Mouse (Mus musculus): Measurements from ENCODE around the gene Klc1. TPM values are rescaled to one million over a fixed set of nuclear protein-coding genes. Genes with fewer than 3 reads are reported as not detected.

Klc1 gene
- total and polyA plus RNA-seq, 2 experiments from 2014 or later, result 596 to 640 TPM

- DNase-seq, result no peak
- H3K9me3 ChIP-seq (ENCODE audit: low read length), result no peaks in the 10 kb centered on the region
- WGBS, result 84% methylated on average over 5 of the region's 5 CpGs
- H3K9ac ChIP-seq, result no peak overlapping the region
- peaks cover 94% of the 10 kb centered on the region for H3K36me3 ChIP-seq (ENCODE audit: insufficient read depth)
- H3K27me3 ChIP-seq (ENCODE audit: insufficient read depth, low read length), result no peaks in the 10 kb centered on the region
- no peak for ATAC-seq
- H3K27ac ChIP-seq (ENCODE audit: low read depth, low read length), result no peak overlapping the region
- no peak overlapping the region for H3K4me3 ChIP-seq (ENCODE audit: low read depth, low read length)
- no peaks in the 10 kb centered on the region for H3K4me1 ChIP-seq (ENCODE audit: insufficient read depth)
- no peak overlapping the region for H3K4me2 ChIP-seq (ENCODE audit: low read depth)
- TF ChIP-seq CTCF (IDR thresholded peaks at IDR 0.05; ENCODE audit: low read depth), result no peak
Observed at GRCm38 (mm10) chr12:111832643-111833042, 74.0 kb downstream of the Klc1 start.

DNA sequence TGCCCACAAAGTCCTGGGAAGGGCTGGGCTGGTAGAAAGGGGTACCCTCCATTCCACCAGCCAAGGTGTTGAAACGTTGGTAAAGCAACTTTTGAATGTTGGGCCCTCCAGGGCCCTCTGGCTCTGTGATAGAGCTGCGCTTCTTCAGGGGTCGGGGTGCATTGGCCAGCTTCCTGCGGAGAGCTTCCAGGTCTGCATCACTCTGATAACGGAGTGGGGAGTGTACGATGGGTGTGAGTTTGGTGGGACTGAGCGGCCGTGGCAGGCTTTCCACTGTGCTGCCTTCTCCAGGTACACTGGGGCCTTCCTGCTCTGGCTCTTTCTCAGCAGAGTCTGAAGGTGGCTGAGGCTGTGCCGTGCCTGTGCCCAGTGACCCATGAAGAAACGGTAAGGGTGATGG, 74.8 kb downstream of the Klc1 start:
- ATAC-seq (no peak), DNase-seq (no peak)
- H3K4me2 ChIP-seq (ENCODE audit: low read depth), result no peak overlapping the region
- no peak for TF ChIP-seq CTCF (IDR thresholded peaks at IDR 0.05; ENCODE audit: low read depth)
- H3K9ac ChIP-seq, result no peak overlapping the region
- no peaks in the 10 kb centered on the region for H3K9me3 ChIP-seq (ENCODE audit: low read length)
- H3K36me3 ChIP-seq (ENCODE audit: insufficient read depth), result peaks cover 94% of the 10 kb centered on the region
- no peak overlapping the region for H3K27ac ChIP-seq (ENCODE audit: low read depth, low read length)
- no peak overlapping the region for H3K4me3 ChIP-seq (ENCODE audit: low read depth, low read length)
- H3K27me3 ChIP-seq (ENCODE audit: insufficient read depth, low read length), result no peaks in the 10 kb centered on the region
- H3K4me1 ChIP-seq (ENCODE audit: insufficient read depth), result no peaks in the 10 kb centered on the region
- 87% methylated on average over 10 of the region's 10 CpGs for WGBS

DNA sequence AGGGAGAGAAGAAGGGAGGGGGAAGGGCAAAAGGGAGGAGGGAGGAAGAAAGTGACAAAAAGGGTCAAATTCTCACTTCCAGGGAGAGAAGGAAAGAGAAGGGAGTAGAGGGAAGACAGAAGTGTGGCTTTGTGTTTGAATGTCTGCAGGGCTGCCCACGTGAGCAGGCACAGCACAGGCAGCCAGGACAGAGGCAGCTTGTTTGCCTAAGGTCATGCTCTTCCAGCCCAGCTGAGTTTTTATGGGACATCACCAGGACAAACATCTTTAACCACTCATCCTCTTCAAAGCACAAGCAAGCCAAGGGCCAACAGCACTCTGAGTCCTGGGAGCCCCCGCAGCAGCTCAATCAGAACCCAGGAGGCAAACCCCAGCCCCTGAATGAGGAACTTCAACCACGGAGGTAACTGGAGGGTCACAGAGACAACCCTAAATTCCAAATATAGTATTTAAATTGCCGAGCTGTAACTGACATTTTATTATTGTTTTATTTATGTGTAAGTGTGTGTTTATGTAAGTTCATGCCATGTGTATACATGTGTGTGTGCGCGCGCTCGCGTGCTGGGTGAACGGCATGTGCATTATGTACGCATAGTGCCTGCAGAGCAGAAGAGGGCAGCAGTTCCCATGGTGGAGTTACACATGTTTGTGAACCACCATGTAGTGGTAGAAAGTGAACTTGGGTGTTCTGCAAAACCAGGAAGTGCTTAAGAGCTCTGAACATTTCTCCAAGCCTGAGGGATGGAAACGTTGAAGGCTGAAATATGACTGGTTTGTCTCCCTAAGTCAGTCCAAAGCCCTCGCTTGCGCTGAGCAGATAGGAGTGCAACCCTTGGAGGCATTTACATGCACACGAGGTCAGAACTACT, 84.2 kb downstream of the Klc1 start:
- H3K36me3 ChIP-seq (ENCODE audit: insufficient read depth), result peaks cover 38% of the 10 kb centered on the region
- ATAC-seq, result no peak
- H3K27ac ChIP-seq (ENCODE audit: low read depth, low read length), result no peak overlapping the region
- no peaks in the 10 kb centered on the region for H3K9me3 ChIP-seq (ENCODE audit: low read length)
- H3K27me3 ChIP-seq (ENCODE audit: insufficient read depth, low read length), result no peaks in the 10 kb centered on the region
- no peak overlapping the region for H3K4me3 ChIP-seq (ENCODE audit: low read depth, low read length)
- TF ChIP-seq CTCF (IDR thresholded peaks at IDR 0.05; ENCODE audit: low read depth), result no peak
- no peak for DNase-seq
- H3K4me2 ChIP-seq (ENCODE audit: low read depth), result no peak overlapping the region
- no peak overlapping the region for H3K9ac ChIP-seq
- no peaks in the 10 kb centered on the region for H3K4me1 ChIP-seq (ENCODE audit: insufficient read depth)
- WGBS, result 91% methylated on average over 15 of the region's 15 CpGs

DNA sequence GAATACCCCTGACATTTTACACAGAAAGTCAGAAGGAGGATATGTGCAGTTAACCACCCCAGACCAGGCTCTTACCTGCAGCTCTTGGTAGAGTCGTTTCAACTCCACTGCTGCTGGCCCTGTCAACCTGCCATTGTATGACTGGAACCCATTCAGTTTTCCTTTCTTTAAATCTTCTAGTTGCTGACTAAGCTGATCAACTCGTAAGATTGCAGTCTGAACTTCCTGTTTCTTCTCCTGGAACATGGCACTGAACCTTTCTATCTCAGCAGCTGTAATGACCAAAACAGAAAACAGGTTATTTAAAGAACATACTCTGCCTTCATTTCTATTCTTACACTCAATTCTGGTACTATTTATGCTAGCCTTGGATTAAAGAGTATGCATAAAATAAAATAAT, 84.8 kb downstream of the Klc1 start:
- Histone ChIP-seq H3K27ac (ENCODE audit: low read depth, low read length) (no peak overlapping the region), H3K4me1 (ENCODE audit: insufficient read depth) (no peaks in the 10 kb centered on the region), H3K9me3 (ENCODE audit: low read length) (no peaks in the 10 kb centered on the region), H3K36me3 (ENCODE audit: insufficient read depth) (peaks cover 31% of the 10 kb centered on the region), H3K9ac (no peak overlapping the region), H3K27me3 (ENCODE audit: insufficient read depth, low read length) (no peaks in the 10 kb centered on the region), H3K4me3 (ENCODE audit: low read depth, low read length) (no peak overlapping the region), H3K4me2 (ENCODE audit: low read depth) (no peak overlapping the region)
- TF ChIP-seq CTCF (IDR thresholded peaks at IDR 0.05; ENCODE audit: low read depth), result no peak
- no peak for ATAC-seq
- no peak for DNase-seq
- WGBS, result 56% methylated on average over 2 of the region's 2 CpGs

DNA sequence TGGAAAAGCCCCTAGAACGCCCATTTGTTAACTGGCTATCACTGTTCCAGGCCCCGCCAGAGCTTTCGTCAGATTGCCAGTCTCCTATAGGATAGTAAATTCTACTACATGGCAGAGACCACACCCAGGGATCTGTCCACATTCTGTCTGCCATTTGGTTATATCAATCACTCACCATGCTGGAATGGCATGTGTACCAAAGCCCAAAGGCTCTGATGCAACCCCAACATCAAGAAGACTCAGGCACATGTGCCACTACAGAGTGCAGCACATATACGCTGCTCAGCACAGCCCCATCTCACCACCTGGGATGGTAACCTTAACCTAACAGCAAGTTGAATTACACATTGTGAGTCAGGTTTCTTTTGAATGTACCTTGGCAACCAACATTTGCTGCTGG, 87.3 kb downstream of the Klc1 start:
- WGBS, result 90% methylated on average over 4 of the region's 4 CpGs

GRCm38 (mm10) chr12:111846815-111847214, 88.2 kb downstream of the Klc1 start:
- no peak for ATAC-seq
- no peak for DNase-seq
- peaks cover 14% of the 10 kb centered on the region; the same call in 1 of the 2 replicates for H3K36me3 ChIP-seq (ENCODE audit: insufficient read depth)
- H3K27ac ChIP-seq (ENCODE audit: low read depth, low read length), result no peak overlapping the region
- H3K9me3 ChIP-seq (ENCODE audit: low read length), result no peaks in the 10 kb centered on the region
- H3K4me3 ChIP-seq (ENCODE audit: low read depth, low read length), result no peak overlapping the region
- no peak overlapping the region for H3K9ac ChIP-seq
- no peak for TF ChIP-seq CTCF (IDR thresholded peaks at IDR 0.05; ENCODE audit: low read depth)
- H3K27me3 ChIP-seq (ENCODE audit: insufficient read depth, low read length), result no peaks in the 10 kb centered on the region
- 87% methylated on average over 10 of the region's 10 CpGs for WGBS
- no peaks in the 10 kb centered on the region for H3K4me1 ChIP-seq (ENCODE audit: insufficient read depth)
- H3K4me2 ChIP-seq (ENCODE audit: low read depth), result no peak overlapping the region

More for the DNA sequence above, 87.3 kb downstream of the Klc1 start:
- H3K4me1 ChIP-seq (ENCODE audit: insufficient read depth), result no peaks in the 10 kb centered on the region
- H3K27me3 ChIP-seq (ENCODE audit: insufficient read depth, low read length), result no peaks in the 10 kb centered on the region
- H3K4me3 ChIP-seq (ENCODE audit: low read depth, low read length), result no peak overlapping the region
- no peak for DNase-seq
- peaks cover 16% of the 10 kb centered on the region for H3K36me3 ChIP-seq (ENCODE audit: insufficient read depth)
- no peak overlapping the region for H3K27ac ChIP-seq (ENCODE audit: low read depth, low read length)
- H3K9ac ChIP-seq, result no peak overlapping the region
- no peaks in the 10 kb centered on the region for H3K9me3 ChIP-seq (ENCODE audit: low read length)
- no peak overlapping the region for H3K4me2 ChIP-seq (ENCODE audit: low read depth)
- no peak for TF ChIP-seq CTCF (IDR thresholded peaks at IDR 0.05; ENCODE audit: low read depth)
- ATAC-seq, result no peak

GRCm38 (mm10) chr12:111848300-111848798, 89.7 kb downstream of the Klc1 start:
- ATAC-seq (no peak), DNase-seq (no peak)
- H3K4me1 ChIP-seq (ENCODE audit: insufficient read depth), result no peaks in the 10 kb centered on the region
- H3K27ac ChIP-seq (ENCODE audit: low read depth, low read length), result no peak overlapping the region
- 88% methylated on average over 9 of the region's 9 CpGs for WGBS
- no peak overlapping the region for H3K4me2 ChIP-seq (ENCODE audit: low read depth)
- peaks cover 8% of the 10 kb centered on the region; the same call in 1 of the 2 replicates for H3K36me3 ChIP-seq (ENCODE audit: insufficient read depth)
- no peak for TF ChIP-seq CTCF (IDR thresholded peaks at IDR 0.05; ENCODE audit: low read depth)
- no peaks in the 10 kb centered on the region for H3K9me3 ChIP-seq (ENCODE audit: low read length)
- no peak overlapping the region for H3K9ac ChIP-seq
- no peak overlapping the region for H3K4me3 ChIP-seq (ENCODE audit: low read depth, low read length)
- H3K27me3 ChIP-seq (ENCODE audit: insufficient read depth, low read length), result no peaks in the 10 kb centered on the region
